In the genomic region with DNA sequence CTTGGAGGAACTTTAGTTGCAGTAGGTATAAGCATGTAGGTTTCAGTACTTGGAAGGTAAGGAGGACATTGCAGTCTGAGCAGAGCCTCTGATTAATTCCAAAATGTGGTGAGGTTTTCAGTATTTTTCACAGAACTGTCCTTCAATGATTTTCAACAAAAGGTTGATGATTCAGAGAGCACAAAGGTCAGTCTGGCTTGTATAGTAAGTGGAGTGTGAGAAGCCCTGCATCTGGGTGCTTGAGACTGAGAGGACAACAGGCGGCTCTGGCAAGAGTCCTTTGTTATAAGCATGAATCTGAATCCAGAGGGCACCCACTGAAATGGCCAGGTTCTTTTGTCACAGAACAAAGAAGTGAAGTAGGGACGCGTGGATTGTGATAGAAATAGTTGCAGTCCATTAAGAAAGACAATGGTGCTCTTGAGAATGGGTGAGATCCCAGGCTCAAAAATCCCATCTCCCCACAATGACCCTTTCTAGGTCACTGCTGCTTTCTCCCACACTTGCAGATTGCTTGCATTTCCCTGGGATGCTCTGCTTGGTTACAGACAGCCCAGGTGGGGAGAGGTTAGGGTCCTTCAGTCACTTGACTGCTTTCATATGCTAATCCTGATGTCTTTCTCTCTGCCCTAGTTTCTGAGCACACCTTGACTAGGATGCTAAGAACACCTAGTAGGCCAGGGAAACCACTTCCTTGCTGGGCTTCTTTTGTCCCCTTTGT, we compare ENCODE assay signal across 17 mouse cellular contexts. TPM values are rescaled to one million over a fixed set of nuclear protein-coding genes. Genes with fewer than 3 reads are reported as not detected.
"Had no signal": no experiment of that assay in that cellular context is flagged by ENCODE, and none has a peak within 500 bp of the region (broad histone marks: within the 10 kb centered on the region; RNA-seq: fewer than 3 reads in every experiment).

No protein-coding gene starts in this region.

- H3K27ac ChIP-seq: kidney, embryonic 15.5 days; left cerebral cortex, adult 2 months; limb, embryonic 10.5 days; liver, embryonic 15.5 days; midbrain, embryonic 10.5 days; midbrain, embryonic 15.5 days; neural tube, embryonic 12.5 days had no signal

- H3K36me3 ChIP-seq: kidney, embryonic 15.5 days; limb, embryonic 10.5 days; liver, embryonic 15.5 days; midbrain, embryonic 10.5 days; midbrain, embryonic 15.5 days; neural tube, embryonic 12.5 days had no signal

- H3K4me3 ChIP-seq: kidney, embryonic 15.5 days; left cerebral cortex, adult 2 months; limb, embryonic 10.5 days; liver, embryonic 15.5 days; midbrain, embryonic 10.5 days; midbrain, embryonic 15.5 days; neural tube, embryonic 12.5 days had no signal

- H3K4me2 ChIP-seq: kidney, embryonic 15.5 days; liver, embryonic 11.5 days; liver, embryonic 15.5 days; midbrain, embryonic 15.5 days; neural tube, embryonic 12.5 days had no signal

- H3K4me1 ChIP-seq: kidney, embryonic 15.5 days; liver, embryonic 15.5 days; neural tube, embryonic 12.5 days had no signal

- DNase-seq: kidney, postnatal 14 days; lung, adult 2 months; lung, postnatal 36 days; right cerebral cortex, postnatal 25 days; thymus, postnatal 4 days had no signal

- H3K9me3 ChIP-seq: kidney, embryonic 15.5 days; liver, embryonic 15.5 days; midbrain, embryonic 10.5 days; midbrain, embryonic 15.5 days; neural tube, embryonic 12.5 days had no signal

- H3K9ac ChIP-seq: kidney, embryonic 15.5 days; liver, embryonic 15.5 days; midbrain, embryonic 15.5 days; neural tube, embryonic 12.5 days had no signal

- ATAC-seq: lung, postnatal 0 days; midbrain, embryonic 15.5 days had no signal

RNA-seq across cellular contexts. Expression of gene Hs6st2, which starts 2.8 kb away (rescaled TPM):
- total RNA-seq: megakaryocyte, adult 5-6 weeks; monocyte, adult 5-6 weeks; neutrophil, adult 5-6 weeks had no signal
